Mouse (Mus musculus) CD4-positive, CD25-positive, alpha-beta regulatory T cell (primary cell): ENCODE measurements around the gene Nemp1. TPM values are rescaled to one million over a fixed set of nuclear protein-coding genes. Genes with fewer than 3 reads are reported as not detected.

Source experiments
- polyA plus RNA-seq: library from polyadenylated mRNA; unstranded; fragments of 100-300 nt; shearing (Covaris generic); gene quantifications from one replicate; pipeline ENCODE4 v1.2.1, GENCODE M21; 2017

The Nemp1 gene
- polyA plus RNA-seq: 10.4 TPM

DNA sequence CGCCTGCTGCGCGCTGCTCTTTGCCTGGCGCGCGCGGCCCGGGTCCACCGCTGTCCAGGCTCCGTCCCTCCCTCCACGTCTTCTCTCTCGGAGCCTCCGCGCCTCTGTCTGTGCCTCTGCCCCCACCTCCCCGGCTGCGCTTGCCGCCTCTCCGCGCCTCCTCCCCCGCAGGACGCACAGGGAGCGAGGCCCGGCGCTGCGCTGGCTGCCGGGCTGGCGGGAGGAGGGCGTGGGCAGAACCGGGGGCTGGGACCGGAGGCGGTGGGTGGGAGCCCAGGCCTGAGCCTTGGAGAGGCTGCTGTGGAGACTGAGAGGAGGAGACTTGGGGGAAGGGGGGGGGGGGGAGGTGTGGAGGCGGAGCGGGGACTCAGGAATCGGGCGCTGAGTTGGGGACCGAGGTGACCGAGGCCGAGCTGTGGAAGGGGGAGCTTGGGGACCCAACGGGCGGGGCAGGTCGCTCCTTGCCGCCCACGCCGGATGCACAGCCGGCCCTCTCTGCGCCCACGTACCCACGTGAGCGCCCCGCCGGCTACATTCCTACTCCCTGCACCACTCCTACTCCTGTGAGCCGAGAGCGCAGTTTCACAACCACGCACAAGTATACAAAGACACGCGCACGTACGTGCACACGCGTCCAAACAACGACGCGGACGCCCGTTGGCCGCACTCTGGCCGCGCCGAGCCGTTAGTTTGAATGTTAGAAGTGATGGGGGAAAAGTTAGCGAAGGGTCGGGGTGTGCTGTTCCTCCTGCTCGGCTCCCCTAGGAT, at the start of gene Nemp1:
Gene Nemp1 (plus strand): TSS at position 401 of the 768 bp plus-strand sequence.

DNA sequence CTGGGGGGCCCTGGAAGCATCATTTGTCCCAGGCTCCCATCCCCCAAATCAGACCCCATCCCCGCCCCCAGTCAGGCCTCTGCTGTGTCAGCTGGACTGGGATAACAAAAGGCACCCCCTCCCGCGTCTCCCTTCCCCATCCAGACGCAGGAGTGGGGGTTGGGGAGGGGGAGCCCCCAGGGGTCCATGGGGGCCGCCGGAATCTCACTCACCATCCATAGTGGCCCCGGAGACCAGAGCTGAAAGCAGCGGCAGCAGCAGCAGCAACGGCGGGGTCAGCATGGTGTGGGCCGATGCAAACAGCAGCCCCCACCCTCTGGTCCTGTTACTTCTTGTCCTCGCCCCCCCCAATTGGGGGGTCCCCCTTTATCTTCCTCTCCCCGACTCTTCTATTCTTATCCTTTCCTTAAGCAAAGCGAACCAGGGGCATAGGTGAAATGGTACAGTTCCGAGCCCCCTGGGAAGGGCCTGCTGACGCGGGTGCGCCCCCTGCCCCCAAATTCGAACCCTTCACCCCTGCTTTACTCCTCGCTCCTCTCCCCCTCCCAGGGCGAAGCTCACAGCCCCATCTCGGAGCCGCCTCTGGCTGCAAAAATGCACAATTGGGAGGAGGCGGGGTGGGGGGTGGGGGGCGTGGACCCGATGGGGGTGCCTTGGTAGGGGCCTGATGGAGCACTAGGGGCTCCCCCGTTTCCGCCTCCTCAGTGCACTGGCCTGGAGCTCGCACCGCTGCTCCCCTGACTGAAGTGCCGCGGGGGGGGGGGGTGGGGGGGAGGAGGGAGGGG, 46.1 kb upstream of the Nemp1 start, which contains the start of gene Lrp1:
Gene Lrp1 (minus strand): TSS at position 743 of the 785 bp plus-strand sequence.

GRCm38 (mm10) chr10:127642772-127643552, 23.7 kb upstream of the Nemp1 start, which contains the start of gene Stat6:
Gene Stat6 (plus strand): TSS chr10:127642986.

GRCm38 (mm10) chr10:127668093-127669050, 1.7 kb downstream of the Nemp1 start, which contains the start of gene Nab2:
Gene Nab2 (minus strand): TSS chr10:127668568.

GRCm38 (mm10) chr10:127704766-127705220, 38.1 kb downstream of the Nemp1 start, which contains the start of gene Myo1a:
Gene Myo1a (plus strand): TSS chr10:127705170.

DNA sequence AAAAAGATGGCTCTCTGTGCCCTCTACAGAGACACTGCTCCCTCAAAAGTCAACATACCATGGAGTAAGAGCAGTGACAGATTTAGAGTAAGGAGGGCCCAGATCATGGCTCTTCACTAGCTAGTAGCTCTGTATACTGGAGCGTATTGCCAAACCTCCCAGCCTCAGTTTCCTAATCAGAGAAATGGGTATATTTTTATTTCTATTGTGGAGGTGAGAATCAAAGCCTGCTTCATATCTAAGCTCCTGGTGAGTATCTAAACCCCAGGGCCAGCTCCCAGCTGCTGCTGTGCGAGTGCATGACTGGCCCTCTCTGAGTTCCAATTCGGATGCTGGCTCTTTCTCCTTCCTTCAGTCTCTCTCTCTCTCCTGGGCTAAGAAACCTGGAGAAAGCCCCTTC, 57.5 kb downstream of the Nemp1 start, which contains the start of gene Tac2:
Gene Tac2 (plus strand): TSS at position 301 of the 400 bp plus-strand sequence.

GRCm38 (mm10) chr10:127739083-127739660, 72.5 kb downstream of the Nemp1 start, which contains the start of gene Zbtb39:
Gene Zbtb39 (plus strand): TSS chr10:127739538.

Other genes starting within 250 kb of the Nemp1 start
- 0.14 TPM for gene Stac3, start 165.2 kb upstream of the Nemp1 start, polyA plus RNA-seq
- not detected for gene Ndufa4l2, start 151.9 kb upstream of the Nemp1 start, polyA plus RNA-seq
- gene Shmt2, start 144.5 kb upstream of the Nemp1 start, polyA plus RNA-seq: 103 TPM
- gene Nxph4, start 132.3 kb upstream of the Nemp1 start, polyA plus RNA-seq: not detected
- gene Lrp1, start 45.8 kb upstream of the Nemp1 start, polyA plus RNA-seq: 0.31 TPM
- 249 TPM for gene Stat6, start 23.9 kb upstream of the Nemp1 start, polyA plus RNA-seq
- gene Nab2, start 1.7 kb downstream of the Nemp1 start, polyA plus RNA-seq: 67.4 TPM
- not detected for gene Myo1a, start 38.3 kb downstream of the Nemp1 start, polyA plus RNA-seq
- 0.28 TPM for gene Tac2, start 57.6 kb downstream of the Nemp1 start, polyA plus RNA-seq
- 0.67 TPM for gene Zbtb39, start 72.6 kb downstream of the Nemp1 start, polyA plus RNA-seq
- 0.06 TPM for gene Gpr182, start 84.8 kb downstream of the Nemp1 start, polyA plus RNA-seq
- 0.18 TPM for gene Rdh1, start 92.8 kb downstream of the Nemp1 start, polyA plus RNA-seq
- gene Rdh16f1, start 92.9 kb downstream of the Nemp1 start, polyA plus RNA-seq: not detected
- 1.1 TPM for gene Rdh9, start 109.5 kb downstream of the Nemp1 start, polyA plus RNA-seq
- not detected for gene Rdh16, start 134.3 kb downstream of the Nemp1 start, polyA plus RNA-seq
- gene Rdh19, start 183.0 kb downstream of the Nemp1 start, polyA plus RNA-seq: not detected
- gene Rdh16f2, start 199.6 kb downstream of the Nemp1 start, polyA plus RNA-seq: not detected
- not detected for gene Rdh7, start 221.9 kb downstream of the Nemp1 start, polyA plus RNA-seq
- not detected for gene Sdr9c7, start 231.6 kb downstream of the Nemp1 start, polyA plus RNA-seq